Mouse (Mus musculus) intestine, embryonic 14.5 days (tissue): ENCODE results near the gene Ugt1a7c. TPM values are rescaled to one million over a fixed set of nuclear protein-coding genes. Genes with fewer than 3 reads are reported as not detected.
"Not testable (repeated sequence)": the region's sequence is repeated elsewhere in the genome, so short reads cannot be mapped to it uniquely, and the experiment has no call there.

ENCODE experiments used
- ATAC-seq: fragments of 200-750 bp; cut with Nextera tagmentation; replicated peaks from 2 replicates; pipeline ENCODE4 v1.8.0; 2017; ENCODE audit warnings: low read depth, moderate number of reproducible peaks, moderate TSS enrichment, moderate library complexity; ENCODE audit not compliant: low FRiP score, low TSS enrichment
- DNase-seq: peaks from one replicate; pipeline ENCODE4 v3.0.0-alpha.2; 2018; ENCODE audit warnings: low spot score
- H3K27ac ChIP-seq: fragments of 300-500 bp; sonication (generic); 2 replicates; pipeline ENCODE4 v1.5.1; 2014; ENCODE audit warnings: low read depth, mild to moderate bottlenecking, control low read depth
- H3K27me3 ChIP-seq: fragments of 300-500 bp; sonication (generic); replicated peaks from 2 replicates; pipeline ENCODE4 v1.6.1; 2014; ENCODE audit warnings: low read length, control low read depth; ENCODE audit not compliant: control insufficient read depth, insufficient read depth
- H3K36me3 ChIP-seq: fragments of 300-500 bp; sonication (generic); 2 replicates; pipeline ENCODE4 v1.6.1; 2014; ENCODE audit warnings: low read length, control low read depth; ENCODE audit not compliant: control insufficient read depth, insufficient read depth
- H3K4me1 ChIP-seq: fragments of 300-500 bp; sonication (generic); replicated peaks from 2 replicates; pipeline ENCODE4 v1.6.1; 2014; ENCODE audit warnings: low read length, control low read depth, mixed read lengths; ENCODE audit not compliant: control insufficient read depth, insufficient read depth
- H3K4me2 ChIP-seq: fragments of 300-500 bp; sonication (generic); 2 replicates; pipeline ENCODE4 v1.6.1; 2014; ENCODE audit warnings: low read length
- H3K4me3 ChIP-seq: fragments of 300-500 bp; sonication (generic); 2 replicates; pipeline ENCODE4 v1.5.1; 2014; ENCODE audit warnings: low read depth, low read length, control low read depth, mixed read lengths
- H3K9ac ChIP-seq: fragments of 300-500 bp; sonication (generic); 2 replicates; pipeline ENCODE4 v1.6.1; 2014; ENCODE audit warnings: mild to moderate bottlenecking, low read length
- H3K9me3 ChIP-seq: fragments of 300-500 bp; sonication (generic); 2 replicates; pipeline ENCODE4 v1.6.1; 2016; ENCODE audit warnings: low read length, control low read depth; ENCODE audit not compliant: control insufficient read depth
- whole genome bisulfite sequencing: fragments of 180-500 bp; shearing (Covaris S2); extraction: QIAGEN DNeasy Blood & Tissue Kit; methylation state at CpG from one replicate; pipeline ENCODE4 v1.1.7; 2014; 5-methylcytosine and 5-hydroxymethylcytosine counted together
- polyA plus RNA-seq: library from polyadenylated mRNA; unstranded; fragments of >200 nt; fragmentation: Nextera tagmentation; extraction: Ambion mirVana; gene quantifications from 2 replicates; pipeline ENCODE4 v1.2.1, GENCODE M21; 2014

The Ugt1a7c gene
- polyA plus RNA-seq, 1 experiment from 2014 or later, result 17.4 TPM

- WGBS, result 64% methylated on average over 1 of the region's 1 CpGs
- not testable (repeated sequence) for H3K4me2 ChIP-seq, H3K4me1 ChIP-seq, H3K27me3 ChIP-seq, H3K9me3 ChIP-seq, H3K27ac ChIP-seq, DNase-seq, ATAC-seq, H3K9ac ChIP-seq, H3K36me3 ChIP-seq, H3K4me3 ChIP-seq
Observed at GRCm38 (mm10) chr1:88130223-88130622, 35.4 kb downstream of the Ugt1a7c start.

- H3K4me2 ChIP-seq, result no peak overlapping the region
- 52% methylated on average over 3 of the region's 3 CpGs for WGBS
- DNase-seq (no peak), ATAC-seq (no peak)
- H3K36me3 ChIP-seq, result no peaks in the 10 kb centered on the region
- H3K4me1 ChIP-seq, result no peaks in the 10 kb centered on the region
- H3K4me3 ChIP-seq, result no peak overlapping the region
- H3K9me3 ChIP-seq, result no peaks in the 10 kb centered on the region
- no peak overlapping the region for H3K27ac ChIP-seq
- no peak overlapping the region for H3K9ac ChIP-seq
- H3K27me3 ChIP-seq, result no peaks in the 10 kb centered on the region
Observed at GRCm38 (mm10) chr1:88133908-88134456, 39.1 kb downstream of the Ugt1a7c start.

GRCm38 (mm10) chr1:88134457-88135011, 39.7 kb downstream of the Ugt1a7c start, which contains the start of gene Ugt1a6a:
Ugt1a6a (plus strand) TSS chr1:88134809.
- WGBS, result 46% methylated on average over 5 of the region's 5 CpGs

GRCm38 (mm10) chr1:88135229-88135904, 40.5 kb downstream of the Ugt1a7c start:
- not testable (repeated sequence) for H3K4me1 ChIP-seq, H3K4me3 ChIP-seq, DNase-seq, H3K4me2 ChIP-seq, ATAC-seq, H3K9ac ChIP-seq, H3K9me3 ChIP-seq, H3K27me3 ChIP-seq, H3K27ac ChIP-seq, H3K36me3 ChIP-seq
- 86% methylated on average over 5 of the region's 6 CpGs for WGBS

More at GRCm38 (mm10) chr1:88134457-88135011, 39.7 kb downstream of the Ugt1a7c start, which contains the start of gene Ugt1a6a:
- not testable (repeated sequence) for H3K27ac ChIP-seq, H3K4me2 ChIP-seq, H3K9me3 ChIP-seq, DNase-seq, H3K36me3 ChIP-seq, H3K4me1 ChIP-seq, ATAC-seq, H3K9ac ChIP-seq, H3K27me3 ChIP-seq, H3K4me3 ChIP-seq

DNA sequence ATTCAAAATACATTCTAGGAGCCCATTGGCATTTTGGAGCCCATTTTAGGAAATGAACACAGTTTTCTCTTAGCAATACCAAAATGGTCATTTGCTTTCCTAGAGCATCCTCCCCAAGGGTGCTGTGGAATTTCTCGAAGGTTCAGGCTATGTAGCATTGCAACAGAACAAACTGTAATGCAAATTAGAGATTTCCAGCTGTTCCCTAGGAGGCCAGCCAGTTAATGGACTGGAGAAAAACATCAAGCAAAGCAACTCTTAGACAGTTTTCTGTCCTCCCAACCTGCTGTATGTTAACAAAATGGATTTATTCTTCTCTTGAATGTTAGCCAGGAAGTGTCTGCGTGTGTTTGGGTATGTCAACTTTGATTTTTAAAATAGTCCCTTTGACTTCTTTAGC, 41.8 kb downstream of the Ugt1a7c start:
- DNase-seq, result no peak
- Histone ChIP-seq H3K4me2 (no peak overlapping the region), H3K27ac (no peak overlapping the region), H3K4me1 (no peaks in the 10 kb centered on the region), H3K36me3 (no peaks in the 10 kb centered on the region), H3K9me3 (no peaks in the 10 kb centered on the region), H3K27me3 (no peaks in the 10 kb centered on the region), H3K9ac (no peak overlapping the region), H3K4me3 (no peak overlapping the region)
- WGBS, result 74% methylated on average over 2 of the region's 2 CpGs
- no peak for ATAC-seq

DNA sequence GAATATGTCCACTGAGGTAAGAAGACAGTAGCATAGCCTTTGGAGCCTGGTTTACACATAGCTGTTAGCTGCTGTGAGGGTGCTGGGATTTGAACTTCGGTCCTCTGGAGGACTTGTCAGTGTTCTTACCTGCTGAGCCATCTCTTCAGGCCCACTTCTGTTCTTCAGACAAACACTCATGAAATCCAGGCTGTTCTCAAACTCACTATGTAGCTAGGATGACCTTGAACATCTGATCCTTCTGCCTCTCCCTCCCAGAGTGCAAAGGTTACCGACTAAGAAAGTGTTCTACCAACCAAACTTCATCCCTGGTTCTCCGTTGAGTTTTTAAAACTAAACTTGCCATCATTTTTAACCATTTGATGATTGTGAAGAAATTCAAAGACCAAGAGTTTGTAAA, 42.4 kb downstream of the Ugt1a7c start:
- H3K27me3 ChIP-seq, result no peaks in the 10 kb centered on the region
- no peak overlapping the region for H3K4me2 ChIP-seq
- H3K4me3 ChIP-seq, result no peak overlapping the region
- H3K36me3 ChIP-seq, result no peaks in the 10 kb centered on the region
- no peak overlapping the region for H3K9ac ChIP-seq
- DNase-seq (no peak), ATAC-seq (no peak)
- no peaks in the 10 kb centered on the region for H3K9me3 ChIP-seq
- no peaks in the 10 kb centered on the region for H3K4me1 ChIP-seq
- no peak overlapping the region for H3K27ac ChIP-seq
- 83% methylated on average over 3 of the region's 3 CpGs for WGBS

GRCm38 (mm10) chr1:88138145-88138544, 43.3 kb downstream of the Ugt1a7c start:
- H3K4me2 ChIP-seq, result no peak overlapping the region
- no peak overlapping the region for H3K9ac ChIP-seq
- H3K4me3 ChIP-seq, result no peak overlapping the region
- H3K27me3 ChIP-seq, result no peaks in the 10 kb centered on the region
- WGBS, result 73% methylated on average over 1 of the region's 1 CpGs
- H3K4me1 ChIP-seq, result no peaks in the 10 kb centered on the region
- no peaks in the 10 kb centered on the region for H3K36me3 ChIP-seq
- ATAC-seq (no peak), DNase-seq (no peak)
- H3K9me3 ChIP-seq, result no peaks in the 10 kb centered on the region
- H3K27ac ChIP-seq, result no peak overlapping the region

DNA sequence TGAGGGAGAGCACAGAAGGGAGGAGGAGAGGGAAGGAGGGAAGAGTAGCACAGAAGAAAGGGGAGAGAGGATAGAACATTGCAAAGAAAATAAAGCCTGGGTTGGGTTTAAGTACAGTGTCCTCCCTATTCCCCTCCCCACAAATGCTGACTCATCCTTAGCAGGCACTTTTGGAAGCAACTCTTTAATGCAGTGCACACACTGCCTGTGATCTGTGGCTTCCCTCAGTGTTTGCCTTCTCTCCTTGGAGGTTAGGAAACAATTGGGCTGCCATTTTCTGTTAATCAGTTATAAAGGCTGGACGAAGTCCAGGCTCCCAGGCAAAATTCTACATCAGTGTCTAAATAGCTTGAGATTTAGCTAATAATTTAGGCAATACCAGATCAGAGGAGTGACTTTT, 45.6 kb downstream of the Ugt1a7c start:
- not testable (repeated sequence) for H3K9ac ChIP-seq, H3K4me3 ChIP-seq, H3K4me1 ChIP-seq, H3K4me2 ChIP-seq, H3K36me3 ChIP-seq, H3K27me3 ChIP-seq, H3K27ac ChIP-seq, DNase-seq, H3K9me3 ChIP-seq
- peak; percentile 81 for ATAC-seq
- 33% methylated on average over 1 of the region's 1 CpGs for WGBS
